Mouse (Mus musculus): ENCODE results near the gene Mfsd12.

The Mfsd12 gene

DNA sequence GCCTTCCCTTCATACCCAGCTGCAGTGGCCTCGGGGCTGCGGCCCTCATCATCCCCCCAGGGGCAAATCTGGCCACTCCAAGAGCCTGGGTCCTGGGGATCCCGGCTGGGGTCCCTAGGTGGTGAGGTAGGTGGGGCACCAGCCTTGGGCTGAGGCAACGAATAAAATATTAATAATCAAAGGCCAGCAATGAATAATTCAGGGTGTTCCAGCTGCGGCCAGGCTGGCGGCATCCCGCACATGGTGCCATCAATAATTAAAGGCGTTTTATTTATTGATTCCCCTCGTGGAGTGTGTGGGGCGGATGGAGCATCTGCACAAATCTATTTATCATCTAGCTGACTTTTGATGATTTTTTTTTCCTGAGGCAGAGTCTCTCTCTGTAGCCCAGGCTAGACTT, 46.2 kb downstream of the Mfsd12 start:
- no peak for DNase-seq

DNA sequence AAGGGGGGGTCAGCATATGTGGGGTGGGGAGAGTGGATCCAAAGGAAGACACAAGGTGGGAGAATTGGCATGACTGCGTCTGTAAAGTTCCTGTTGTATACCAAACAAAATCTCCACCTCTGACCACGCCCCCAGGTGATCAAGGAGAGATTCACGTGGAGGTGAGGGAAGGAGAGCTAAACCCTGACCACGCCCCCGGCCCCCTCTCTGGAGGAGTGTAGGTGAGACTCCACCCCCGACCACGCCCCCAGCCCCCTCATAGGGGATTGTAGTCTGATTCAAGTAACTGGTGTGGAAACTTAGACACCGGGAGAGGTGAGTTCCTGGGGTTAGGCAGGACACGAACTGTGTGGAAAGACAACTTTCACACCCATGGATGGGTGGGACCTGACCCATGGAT, 46.8 kb downstream of the Mfsd12 start:
- peak in 1 of 2 experiments; percentile 67 for DNase-seq

DNA sequence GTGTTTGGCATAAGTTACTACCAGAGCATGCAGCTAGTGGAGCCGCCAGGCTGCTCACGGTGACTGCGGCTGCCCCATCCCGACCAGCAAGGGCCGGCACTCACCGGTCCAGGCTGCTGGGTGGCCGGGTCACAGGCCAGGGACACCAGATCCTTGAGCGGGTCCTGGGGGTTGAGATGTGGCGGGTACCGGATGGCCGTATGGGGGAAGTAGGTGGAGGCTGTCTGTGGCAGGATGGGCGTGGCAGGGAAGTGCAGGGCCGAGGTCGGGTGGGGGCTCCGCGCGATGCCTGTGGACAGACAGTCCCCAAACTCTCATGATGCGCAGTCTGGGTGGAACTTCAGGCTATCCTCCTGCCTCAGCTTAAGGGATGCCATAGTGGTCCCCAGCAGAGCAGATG, 47.4 kb downstream of the Mfsd12 start:
- DNase-seq, result no peak

DNA sequence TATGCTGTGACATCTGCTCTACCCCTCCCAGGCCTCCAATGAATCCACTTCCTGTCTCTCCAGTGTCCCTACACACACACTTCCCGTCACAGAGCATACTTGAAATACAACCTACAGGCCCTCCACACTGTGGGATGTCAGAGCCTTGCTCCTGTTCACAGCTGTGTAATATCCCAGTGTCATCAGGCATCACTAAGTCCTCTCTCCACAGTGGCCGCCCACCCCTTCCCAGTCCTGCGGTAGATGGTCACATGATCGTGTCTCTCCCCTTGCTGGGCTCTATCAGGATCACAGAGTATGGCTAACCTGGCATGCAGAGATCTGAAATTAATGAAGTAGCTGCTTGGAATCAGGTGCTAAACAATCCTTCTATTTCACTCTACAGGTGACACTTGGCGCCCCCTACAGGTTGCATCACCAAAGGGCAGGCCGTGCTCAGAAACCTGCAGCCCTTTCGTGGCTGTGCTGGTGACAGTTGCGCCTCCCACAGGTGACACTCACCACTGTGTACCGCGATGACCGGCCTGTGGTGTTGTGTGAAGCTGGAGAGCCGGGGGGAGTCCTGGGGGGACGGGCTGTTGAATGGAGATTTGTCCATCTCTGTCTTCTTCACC, 48.4 kb downstream of the Mfsd12 start:
- peak; percentile 86 to 92 for DNase-seq

DNA sequence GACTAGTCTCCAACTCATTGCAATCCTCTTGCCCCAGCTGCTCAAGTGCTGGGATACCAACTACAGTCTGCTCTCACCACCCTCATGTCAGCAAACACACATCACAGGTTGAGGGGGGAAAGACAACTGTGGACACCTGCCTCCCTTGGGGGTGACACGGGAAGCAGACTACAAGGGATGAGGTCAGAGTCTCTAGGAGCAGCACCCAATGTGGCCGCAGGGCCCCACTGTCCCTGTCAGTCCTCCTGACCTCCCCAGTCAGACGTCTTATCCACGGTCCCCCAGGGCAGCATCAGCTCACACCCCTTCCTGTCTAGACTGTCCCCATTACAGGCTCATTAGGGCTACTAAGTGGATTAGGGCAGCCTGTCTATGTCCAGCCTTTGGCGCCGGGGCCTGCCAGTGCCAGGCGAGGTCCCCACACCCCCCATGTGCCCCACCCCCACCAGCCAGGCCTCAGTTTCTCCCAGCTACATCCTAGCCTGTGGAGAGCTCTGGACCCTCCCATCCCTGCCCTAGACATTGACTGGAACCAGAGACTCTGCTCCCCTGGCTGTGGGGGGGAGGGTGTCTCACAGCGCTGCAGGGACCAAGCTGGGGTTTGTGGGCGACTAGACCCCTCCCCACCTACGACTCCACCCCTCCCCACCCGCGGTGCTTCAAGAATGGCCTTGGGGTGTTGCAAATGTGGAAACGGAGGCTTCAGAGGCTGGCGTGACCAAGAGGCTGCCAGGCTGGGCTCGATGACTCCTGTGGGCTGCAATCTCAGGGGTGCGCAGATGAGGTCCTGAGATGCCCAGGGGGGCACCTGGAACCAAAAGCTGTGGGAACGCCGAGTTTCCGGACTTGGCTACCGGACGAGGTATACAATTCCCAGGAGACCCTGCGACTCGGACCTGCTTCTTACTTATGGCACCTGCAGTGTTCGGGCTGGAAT, 49.5 kb downstream of the Mfsd12 start:
- no peak for DNase-seq

DNA sequence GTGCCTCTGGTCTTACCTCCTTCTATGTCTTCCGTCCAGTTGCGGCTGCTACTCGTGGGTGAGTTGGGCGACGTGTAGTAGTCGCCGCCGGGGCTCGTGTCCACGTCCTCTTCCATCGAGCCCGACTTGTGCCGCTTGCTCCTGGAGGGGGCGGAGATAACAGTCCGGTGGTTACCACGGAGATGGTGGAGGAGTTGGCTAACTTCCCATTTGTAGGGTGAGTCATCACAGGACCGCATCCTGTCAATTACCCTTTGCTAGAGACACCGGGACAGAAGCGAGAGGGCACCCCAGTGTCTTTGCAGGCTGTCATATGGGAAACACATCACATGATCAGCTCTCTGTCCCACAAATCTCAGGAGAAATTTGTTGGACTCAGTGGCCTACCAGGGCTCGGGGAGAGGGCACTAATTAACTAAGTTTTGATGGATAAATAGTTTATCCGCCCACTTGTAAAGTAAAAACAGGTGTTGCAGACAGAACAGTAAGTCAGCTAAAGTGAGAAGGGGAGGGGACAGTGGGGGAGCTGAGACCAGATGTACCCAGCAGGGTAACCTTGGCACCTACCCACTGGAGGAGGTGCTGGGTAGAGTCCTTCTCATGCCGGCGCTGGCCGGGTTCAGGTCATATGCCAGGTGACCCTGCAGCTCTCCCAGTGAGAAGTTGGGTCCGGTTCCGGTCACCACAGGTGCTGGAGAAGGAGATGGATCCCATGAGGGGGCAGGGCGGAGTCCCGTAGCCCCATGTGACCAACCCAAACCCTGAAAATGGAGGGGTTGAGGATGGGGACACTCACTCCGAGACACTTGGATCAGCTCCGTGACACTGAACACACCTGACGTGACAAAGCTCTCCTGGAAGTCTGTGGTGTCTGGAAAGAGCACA, 50.5 kb downstream of the Mfsd12 start:
- peak; percentile 89 to 93 for DNase-seq

DNA sequence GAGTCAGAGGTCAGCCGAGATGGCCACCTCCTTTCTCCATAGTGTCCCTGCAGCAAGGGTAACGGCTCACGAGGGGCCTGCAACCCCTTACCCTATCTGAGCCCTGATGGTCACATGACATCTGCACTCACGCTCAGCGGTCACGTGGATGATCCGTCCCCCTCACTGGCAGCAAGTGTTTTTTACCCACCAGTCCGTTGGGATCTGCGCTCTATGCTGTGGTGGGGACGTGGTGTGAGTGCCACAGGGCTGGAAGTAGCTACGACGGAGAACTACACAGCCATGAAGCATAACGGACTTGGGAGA, 51.1 kb downstream of the Mfsd12 start:
- no peak for DNase-seq

DNA sequence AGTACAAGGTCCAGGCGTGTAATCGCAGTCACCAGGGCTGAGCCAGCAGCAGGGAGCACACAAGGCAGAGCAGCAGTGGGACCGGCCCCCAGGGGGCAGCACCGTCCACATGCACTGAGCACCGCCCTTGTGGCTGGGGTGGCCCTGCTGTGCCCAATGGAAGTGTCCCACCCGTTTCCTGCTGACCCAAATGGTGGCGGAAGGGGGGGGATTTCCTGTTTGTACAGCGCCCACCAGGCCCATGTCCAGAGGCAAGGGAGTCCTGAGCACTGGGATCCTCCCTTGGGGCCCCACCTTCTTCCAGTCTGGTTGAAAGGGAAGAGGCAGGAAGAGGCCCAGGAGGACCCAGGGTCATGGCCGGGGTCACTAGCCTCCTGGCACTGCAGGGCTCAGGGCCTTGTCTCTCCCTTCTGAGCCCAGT, 51.6 kb downstream of the Mfsd12 start:
- peak; percentile 82 to 84 for DNase-seq

DNA sequence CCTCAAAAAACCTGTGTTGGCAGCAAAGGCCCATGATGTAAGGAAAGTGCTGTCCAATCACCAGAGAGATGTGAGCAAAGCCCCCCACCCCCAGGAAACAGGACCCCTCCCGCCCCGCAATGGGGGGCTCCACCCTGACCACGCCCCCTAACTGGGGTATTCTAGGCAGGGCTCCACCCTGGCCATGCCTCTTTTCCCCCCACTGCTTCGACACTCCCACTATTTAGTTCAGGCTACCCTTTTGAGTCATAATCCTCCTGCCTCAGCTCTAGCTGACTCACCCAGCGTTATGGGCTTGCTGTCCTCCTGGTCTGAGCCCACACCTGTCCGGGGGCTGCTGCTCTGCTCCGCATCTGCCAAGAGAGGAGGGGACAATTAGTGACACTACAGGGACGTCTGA, 52.0 kb downstream of the Mfsd12 start:
- no peak for DNase-seq

DNA sequence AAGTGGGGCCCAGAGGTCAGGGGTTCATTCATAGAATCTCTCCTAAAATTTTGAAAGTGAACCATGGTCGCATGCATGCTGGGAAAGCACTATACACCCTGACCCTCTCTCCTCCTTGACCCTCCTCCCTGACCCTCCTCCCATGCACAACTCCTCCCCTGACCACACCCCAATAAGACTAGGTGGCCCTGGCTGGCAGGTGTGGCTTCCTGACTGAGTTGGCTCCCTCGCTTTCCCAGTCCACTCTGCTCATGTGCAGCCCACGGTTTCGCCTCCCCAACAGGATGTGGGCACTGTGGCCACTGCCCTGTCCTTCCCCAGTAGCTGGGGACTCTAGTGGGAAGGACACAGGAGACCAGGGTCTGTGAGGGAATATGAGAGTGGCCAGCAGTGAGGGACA, 53.1 kb downstream of the Mfsd12 start:
- no peak for DNase-seq

DNA sequence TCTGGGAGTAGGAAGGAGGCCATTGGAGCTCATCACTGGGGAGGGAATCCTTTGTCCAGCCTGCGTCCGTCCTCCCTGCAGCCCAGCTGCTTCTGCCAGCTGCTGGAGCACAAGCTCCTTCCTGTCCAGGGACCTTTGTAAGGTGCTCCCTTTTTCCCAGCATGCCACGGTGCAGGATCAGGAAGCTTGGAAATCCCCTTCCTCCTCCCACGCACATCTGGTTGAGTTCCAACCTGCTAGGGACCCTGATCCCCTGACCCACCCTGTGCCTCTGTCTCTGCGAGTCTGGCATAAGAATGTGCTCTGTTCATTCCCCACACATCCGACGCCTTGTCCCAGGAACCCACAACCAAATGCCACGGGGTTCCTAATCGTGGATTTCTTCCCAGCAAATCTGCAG, 53.7 kb downstream of the Mfsd12 start:
- DNase-seq, result no peak

DNA sequence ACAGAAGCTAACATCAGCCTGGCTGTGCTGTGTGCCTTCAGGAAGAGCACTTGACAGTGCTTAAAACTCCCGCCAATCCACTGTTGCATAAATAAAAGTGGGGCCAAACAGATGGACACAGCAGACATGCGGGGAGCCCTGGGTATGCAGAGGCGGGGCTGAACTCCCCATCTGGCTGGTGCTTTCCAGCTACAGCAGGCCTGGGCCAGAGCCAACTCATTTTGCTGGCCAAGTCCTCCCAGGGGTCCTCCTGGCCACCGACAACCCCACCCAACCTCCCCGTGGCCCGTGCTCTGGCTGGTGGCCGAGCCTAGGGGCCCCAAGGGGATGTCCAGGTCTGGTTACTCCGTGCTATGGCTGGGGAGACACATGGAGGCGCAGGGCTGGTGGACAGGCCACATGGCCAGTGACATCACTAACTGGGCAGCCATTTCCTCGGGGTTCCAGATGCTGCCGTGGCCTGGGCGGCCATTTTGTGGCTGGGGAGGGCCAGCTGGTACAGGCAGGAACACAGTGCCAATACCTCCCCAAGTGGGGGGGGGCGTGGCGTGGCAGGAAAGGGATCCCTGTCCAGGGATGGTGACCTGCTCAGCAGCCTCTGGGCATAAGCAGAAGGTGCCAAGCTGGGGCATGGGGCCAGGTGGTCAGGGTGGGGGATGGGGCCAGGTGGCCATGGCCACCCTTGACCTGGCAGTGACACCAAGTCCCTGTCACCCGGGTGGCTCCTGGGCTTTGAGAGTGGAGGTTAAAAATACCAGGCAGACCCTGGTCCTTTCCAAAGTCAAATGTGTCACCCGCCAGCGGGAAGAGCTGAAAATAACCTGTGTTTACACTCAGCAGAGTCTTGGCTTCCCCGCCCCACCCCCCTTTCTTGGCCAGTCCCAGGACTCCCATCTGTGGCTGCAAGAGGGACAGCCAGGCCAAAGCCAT, 54.4 kb downstream of the Mfsd12 start:
- peak; percentile 97 for DNase-seq

DNA sequence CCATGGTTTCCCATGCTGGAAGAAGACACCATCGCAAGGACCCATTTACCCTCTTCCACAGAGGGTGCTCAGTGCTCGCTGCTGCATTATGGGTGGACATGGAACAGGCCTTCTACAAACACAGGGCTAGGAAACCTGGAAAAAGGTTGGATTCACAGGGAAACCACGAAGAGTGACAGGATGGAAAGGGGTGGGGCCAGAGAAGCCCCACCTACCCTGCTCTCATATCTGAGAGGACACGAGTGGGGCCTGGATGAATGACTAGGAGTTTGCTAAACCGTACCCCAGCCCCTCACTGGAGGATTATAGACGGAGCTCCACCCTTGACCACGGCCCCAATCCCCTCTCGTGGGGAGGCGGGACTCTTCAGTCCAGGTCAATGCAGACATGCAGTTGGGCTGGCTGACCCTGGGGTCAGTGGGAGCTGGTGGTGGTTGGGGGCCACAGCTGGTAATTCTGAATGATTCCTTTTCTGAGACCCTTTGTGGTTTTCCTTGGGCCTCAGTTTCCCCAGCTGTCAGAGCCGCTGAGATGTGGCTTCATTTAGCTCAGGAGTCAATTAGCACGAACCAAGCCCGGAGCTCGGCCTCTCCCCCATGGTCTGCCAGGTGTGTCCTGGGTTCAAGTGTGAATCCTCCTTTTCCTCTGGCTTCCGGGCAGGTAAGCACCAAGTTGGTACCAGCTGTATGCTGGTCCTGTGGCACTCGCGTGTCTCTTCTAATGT, 55.5 kb downstream of the Mfsd12 start:
- DNase-seq, result no peak

DNA sequence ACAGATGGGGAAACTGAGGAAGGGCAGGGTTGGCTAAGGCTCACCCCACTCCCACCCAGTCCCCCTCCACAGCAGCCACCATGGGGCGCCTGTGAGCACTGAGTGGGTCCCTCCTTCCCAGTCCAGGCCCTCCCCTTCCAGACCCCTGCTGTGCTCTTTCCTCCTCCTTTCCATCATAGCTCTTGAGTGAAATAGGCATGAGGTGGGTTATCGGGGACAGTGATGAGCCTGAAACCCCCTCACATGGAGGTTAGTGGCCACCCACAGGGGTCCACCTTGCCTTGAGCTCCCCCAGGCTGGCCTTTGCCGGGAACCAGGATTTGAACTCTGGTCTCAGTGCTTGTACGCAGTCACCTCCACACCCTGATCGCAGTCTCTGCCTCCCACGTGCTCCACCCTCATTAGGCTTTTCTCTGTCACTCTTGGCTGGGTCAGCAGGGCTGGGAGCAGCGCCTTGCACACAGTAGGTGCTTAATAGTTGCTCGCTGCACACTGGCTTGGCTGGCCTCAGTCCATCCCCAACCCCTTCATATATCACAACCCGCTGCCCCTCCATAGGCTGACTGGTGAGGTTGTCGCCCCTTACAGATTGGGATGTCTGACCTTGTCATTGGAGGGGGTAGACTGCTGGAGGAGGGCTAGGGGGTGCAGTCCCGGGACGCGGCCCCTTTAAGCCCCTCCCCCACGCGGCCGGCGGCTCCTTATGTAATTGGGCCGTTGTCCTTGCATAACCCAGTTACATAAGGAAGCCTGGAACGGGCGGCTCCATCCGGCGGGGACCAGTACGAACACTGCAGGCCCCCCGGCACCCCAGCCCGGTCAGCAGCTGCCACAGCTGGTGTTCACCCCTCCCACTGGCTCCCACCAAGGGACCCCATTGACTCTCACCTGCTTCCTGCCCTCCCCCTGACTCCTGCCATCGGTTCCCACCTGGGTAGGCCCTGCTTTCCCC, 56.3 kb downstream of the Mfsd12 start:
- DNase-seq, result peak; percentile 88 to 89

DNA sequence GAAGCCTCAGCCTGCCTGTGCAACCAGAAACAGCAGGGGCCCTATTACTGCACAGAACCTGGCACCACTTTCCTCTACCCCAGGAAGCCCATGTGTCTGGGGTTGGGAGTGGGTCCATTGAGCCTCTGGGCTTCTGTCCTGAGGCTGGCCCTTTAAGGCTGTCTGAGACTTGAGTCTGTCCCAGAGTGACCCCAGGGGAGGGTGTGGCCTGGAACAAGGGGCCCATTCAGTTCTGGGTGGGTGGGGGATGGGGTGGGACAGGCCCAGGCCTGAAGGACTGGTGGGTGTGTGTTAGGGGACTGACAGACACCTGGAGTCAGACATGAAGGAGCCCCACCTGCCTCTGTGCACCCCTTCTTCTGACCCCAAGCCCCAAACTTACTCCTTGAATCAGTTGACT, 57.4 kb downstream of the Mfsd12 start:
- DNase-seq, result peak in 1 of 2 experiments; percentile 74

DNA sequence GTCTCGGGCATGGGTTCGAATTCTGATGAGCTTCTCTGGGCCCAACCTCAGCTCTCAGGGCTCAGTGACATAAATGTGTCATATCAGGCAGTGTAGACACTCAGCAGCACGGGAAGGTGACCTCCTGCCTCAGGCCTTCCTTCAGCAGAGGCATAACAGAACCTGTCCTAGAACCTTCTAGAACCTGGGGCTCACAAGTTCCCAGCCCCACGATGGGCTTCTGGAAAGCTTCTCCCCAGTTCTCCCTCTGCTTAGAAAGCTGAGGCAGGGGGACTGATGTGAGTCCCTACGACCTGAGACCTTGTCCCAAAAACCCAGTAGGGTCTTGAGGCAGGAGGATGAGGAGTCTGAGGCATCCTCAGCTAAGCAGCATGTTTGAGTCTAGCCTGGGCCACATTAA, 57.9 kb downstream of the Mfsd12 start:
- no peak for DNase-seq
